Mouse (Mus musculus) cerebellum, adult 9-11 months (tissue): ENCODE measurements at regions not wholly inside any gene's neighbourhood (a gene's known extent, or its start where the extent isn't known, plus 50 kb on each side); places are given as distances from the start of the nearest gene placed in this dataset.

Experiments
- DNase-seq: peaks from one replicate; pipeline ENCODE4 v3.0.0; 2022

DNA sequence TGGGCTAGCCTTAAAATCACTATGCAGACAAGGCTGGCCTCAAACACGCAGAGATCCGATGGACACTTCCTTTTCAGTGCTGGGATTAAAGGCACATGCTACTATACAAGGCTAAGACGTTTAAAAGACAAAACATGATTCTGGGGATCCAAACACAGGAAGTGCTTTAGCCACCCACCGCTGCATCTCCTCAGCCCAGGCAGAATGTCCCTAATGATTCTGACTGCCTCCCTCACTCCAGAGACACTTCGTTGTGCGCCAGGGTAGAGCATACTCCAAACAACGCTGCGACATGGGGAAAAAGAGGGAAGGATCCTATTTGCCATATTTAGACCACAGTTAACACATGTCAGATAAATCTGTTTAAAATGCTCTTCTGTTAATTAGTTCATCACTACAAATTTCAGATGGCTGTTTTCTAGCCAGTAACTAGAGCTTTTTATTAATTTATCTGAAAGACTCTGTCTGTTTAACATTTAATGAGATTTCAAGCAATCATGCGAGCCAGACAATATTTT, 443.5 kb downstream of the Kif2b start:
- DNase-seq: no peak

DNA sequence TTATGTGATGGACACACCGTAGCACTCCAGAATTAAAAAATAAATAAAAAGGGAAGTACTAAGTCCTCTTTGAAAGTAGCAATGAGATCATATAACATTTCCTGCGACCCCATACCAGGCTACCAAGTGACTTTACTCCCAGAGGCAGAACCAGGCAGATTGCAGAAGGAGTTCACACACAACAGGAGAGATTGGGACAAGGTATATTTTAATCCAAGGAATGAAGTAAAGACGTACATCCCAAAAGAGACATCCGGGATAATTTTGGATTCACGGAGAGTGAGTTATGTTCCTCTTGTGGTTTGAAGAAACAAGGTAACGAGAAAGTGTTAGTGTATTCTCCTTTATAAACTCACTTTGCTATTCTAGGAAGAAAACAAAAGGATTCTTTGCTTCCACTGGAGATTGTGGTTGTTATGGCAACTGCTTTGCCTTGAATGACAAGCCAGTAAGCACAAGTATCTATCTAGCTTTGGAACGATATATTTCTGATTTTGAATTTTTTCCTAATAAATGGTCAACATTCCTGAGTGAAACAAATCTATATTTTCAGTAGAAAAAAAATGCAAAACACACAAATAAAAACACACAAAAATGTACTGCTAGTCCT, 444.5 kb downstream of the Kif2b start:
- no peak for DNase-seq

DNA sequence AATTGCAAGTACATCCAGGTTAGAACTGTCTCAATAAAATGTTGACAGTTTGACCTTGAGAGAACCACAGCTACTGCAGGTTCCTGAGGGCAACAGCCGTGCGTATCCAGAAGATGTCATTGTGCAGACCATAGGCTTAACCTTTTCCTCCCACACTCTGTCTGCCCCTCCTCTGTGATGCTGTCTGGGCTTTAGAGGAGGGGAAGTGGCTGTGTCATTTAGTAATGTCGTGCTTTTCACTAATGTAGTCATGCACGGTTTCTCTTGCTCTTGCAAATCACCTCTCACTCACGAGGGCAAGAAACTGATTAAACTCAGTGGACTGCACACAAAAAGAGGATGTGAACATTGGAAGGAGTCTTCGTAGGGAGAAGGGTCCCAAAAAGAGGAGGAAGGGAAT, 443.8 kb upstream of the Tom1l1 start:
- DNase-seq: no peak

DNA sequence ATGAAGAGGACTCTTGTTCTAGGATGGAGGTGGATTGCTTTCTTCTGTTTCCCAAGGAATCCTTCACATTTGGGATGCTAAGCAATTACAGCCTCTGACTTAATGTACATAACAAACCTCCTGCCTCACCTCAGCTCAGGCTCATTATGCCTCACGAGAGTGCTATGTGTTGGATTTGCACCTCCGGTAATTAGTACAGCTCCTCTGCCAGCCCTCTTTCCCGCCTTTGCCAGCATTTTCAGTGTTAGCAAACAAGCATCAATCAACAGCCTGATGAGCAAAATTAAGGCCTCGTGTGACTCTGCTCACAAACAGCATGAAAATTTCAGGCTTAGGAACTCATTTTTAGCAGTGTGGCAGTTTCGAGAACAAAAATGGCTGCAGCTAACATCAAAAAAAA, 410.0 kb upstream of the Tom1l1 start:
- DNase-seq: no peak

DNA sequence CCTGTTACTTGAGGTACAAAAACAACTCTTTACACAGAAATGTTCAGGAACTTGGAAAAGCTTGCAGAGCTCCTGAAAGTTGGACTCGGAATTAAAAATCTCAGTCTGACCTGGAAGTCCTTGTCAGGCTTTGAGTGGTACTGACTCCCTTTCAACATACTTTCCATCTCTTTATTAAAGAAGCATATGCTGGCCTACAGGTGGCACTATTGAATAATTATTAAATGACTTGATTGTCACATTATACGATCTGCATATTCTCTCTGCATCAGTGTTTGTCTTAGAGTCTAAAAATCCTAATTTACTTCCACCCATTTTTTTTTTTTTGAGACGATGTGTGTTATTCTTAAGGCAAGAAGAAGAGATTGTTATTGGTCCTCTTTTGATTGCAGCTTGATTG, 409.4 kb upstream of the Tom1l1 start:
- no peak for DNase-seq

DNA sequence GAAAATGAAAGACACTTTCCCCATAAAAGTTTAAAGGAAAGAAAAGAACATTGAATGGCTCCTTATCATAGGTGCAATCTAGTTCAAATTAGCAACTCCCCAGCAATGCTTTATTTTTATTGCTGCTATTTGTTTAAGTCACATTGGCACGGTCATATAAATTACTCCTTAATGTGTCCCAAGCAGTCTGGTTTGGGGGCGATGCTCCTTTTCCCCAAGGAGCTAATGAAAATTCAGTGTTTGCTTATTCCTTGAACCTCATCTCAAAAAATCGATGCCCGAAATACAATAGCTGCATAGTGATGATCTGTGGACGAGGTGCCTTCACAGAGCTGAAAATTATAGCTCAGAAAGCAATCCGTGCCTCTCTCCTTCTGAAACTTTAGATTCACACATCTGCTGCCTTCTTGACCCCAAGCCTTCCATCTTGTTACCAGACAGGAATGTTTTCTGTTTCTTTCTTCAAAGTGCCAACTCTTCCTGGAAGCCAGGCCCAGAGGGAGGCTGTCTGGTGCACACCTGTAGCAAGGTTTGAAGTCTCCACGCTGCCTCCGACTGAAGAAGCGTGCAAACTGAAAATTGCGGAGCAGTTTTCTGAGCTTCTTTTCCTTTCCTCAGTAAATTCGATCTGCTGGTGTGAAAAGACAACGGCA, 408.0 kb upstream of the Tom1l1 start:
- DNase-seq: no peak

DNA sequence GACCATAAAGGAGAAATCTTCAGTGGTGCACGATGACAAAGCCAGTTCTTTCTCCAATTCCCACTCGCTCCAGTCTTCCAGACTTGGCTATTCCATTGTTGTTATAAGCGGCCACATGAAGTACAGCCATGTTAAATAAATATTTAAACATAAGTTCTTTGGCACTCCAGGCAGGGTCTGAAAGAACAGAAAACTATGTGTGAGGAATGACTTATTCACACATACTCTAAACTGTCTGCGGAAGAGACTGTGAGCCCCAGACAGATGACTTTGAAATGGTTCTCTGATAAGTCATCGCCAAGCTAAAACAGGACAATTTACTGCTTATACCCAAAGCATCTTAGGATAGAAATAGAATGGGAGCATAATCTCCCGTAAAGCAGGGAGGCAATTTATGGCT, 377.2 kb upstream of the Tom1l1 start:
- DNase-seq: no peak

DNA sequence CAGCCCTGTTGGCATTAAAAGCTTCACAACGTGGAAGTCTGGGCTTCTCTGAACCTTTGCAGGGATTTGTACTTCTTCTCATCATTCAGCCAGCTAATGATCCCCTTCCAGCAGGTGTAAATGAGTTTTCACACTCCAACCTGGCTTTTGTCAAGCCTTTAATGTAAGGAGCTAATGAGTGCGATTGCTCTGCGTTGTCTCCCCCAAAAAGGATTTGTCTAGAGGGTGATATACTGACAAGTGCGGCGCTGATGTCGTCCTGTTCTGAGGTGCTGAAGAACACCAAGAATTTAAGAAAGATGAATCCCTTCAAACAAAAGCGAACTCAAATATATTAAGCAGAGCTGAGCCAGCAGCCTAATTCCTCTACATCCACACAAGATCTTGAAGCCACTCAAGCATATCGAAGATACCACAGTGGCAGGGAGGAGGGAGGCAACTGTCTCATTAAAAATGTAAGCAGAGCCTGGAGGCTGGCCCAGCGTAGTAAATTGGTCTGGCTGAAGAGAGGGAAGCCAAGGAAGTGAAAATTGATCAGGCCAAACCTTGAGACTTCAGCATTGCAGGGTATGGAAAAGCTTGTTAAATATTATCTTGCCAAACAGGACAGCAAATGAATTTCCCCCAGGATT, 368.9 kb upstream of the Tom1l1 start:
- no peak for DNase-seq

DNA sequence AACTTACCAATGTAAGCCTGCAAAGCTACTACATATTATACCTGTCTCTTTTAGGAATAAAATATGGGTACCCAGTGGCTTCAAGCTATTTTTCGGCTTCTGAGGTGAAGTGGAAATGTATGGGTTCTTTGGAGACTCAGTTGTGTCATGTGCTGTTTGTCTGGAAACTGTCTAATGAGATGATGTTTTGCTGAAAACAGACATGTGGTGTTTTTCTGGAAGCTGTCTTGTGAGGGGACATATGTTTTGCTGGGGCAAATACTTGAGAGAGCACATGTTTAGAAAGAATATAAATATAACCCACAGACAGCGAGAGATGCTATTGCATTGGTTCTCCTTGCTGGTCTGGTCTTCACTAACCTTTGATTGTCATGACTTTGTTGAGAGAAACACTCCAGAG, 365.2 kb upstream of the Tom1l1 start:
- no peak for DNase-seq

DNA sequence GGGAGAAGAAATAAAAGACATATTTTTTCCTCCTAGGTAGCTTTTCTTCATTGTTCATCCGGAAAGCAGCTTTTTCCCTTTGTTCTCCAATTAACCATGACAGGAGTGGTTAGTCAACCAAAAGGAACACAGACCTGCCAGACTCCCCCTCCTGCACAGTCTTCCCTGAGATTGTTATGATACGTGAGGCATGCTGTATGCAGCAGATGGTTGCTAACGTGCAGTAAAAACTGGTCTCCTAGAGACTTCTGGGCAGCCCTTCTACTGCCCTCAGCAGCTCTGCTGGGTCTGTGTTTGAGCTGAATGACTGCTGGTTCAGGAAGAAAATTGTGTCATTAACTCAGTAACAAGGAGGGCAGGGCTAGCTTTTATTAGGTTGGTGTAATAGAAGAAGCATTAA, 363.5 kb upstream of the Tom1l1 start:
- no peak for DNase-seq

DNA sequence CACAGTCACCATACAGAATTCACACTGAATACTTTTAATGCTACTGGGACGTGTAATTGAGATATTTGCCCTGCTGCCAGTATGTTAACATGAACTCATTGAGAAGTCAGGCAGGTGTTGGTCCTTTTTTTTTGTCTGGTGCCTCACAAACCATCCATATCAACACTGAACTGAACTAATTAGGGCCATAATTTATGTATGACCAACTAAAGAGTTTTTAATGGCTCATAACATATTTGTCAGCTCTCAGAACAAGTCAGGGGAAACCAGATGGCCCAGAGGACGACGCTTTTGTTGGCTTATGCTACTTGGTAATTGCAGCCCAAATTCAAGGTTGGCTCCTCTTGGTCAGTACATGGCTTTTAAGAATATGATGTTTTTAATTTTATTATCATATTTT, 353.3 kb upstream of the Tom1l1 start:
- no peak for DNase-seq
